Mouse (Mus musculus): ENCODE results near the gene Lat. TPM values are rescaled to one million over a fixed set of nuclear protein-coding genes. Genes with fewer than 3 reads are reported as not detected.

Gene Lat
- polyA plus RNA-seq, 1 experiment from 2014 or later, result 0.93 TPM

DNA sequence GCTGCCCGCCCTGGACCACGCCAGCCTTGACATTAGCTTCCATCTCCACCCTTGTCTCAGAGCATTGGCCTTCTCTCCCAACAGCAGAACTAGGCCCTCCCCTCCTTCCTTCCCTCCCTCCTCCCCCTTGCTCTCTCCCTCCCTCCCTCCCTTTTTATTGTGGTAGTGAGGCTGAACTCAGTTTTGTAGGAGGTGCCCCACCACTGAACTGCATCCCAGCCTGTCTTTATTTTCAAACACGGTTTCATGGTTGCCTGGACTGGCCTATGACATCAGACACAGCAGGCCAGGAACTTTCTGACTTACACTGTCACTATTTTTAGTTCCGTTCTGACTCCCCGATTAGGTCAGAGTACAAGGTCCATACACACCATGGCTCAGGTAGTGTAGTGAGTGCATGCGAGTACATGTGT, 29.2 kb downstream of the Lat start:
- peak; percentile 15 for DNase-seq (ENCODE audit: low spot score)

DNA sequence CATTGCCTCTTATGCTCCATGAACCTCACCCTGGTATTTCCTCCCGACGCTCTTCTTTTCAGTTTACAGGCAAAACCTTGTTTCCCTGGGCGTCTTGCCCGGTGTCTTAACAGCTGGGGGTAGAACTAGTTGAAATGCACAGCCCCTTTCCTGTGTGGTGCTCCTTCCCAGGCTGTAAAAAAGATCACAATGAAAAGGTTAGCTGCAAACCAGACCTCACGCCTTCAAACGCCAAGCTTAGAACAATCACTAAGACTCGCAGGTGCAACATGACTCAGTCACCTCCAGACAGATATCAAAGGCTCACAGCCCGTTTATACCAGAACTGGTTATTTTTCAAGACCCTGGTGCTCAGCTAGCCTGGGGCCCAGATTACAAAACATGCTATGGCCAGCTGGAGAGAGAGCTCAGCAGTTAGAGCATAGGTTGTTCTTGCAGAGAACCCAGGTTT, 29.8 kb downstream of the Lat start:
- Histone ChIP-seq H3K36me3 (ENCODE audit: insufficient read depth, low read length) (no peaks in the 10 kb centered on the region), H3K4me2 (ENCODE audit: low read length) (no peak overlapping the region), H3K27me3 (ENCODE audit: insufficient read depth, low read length) (no peaks in the 10 kb centered on the region), H3K9me3 (replicated peaks; ENCODE audit: low read length) (no peaks in the 10 kb centered on the region), H3K9ac (ENCODE audit: low read depth, low read length) (no peak overlapping the region), H3K4me3 (replicated peaks; ENCODE audit: low read depth, low read length) (no peak overlapping the region), H3K27ac (no peak overlapping the region), H3K4me1 (replicated peaks; ENCODE audit: insufficient read depth, low read length) (no peaks in the 10 kb centered on the region)
- ATAC-seq (replicated peaks; ENCODE audit: low FRiP score, low read depth), result no peak
- 65% methylated on average over 8 of the region's 8 CpGs for WGBS
- no peak for DNase-seq (ENCODE audit: low spot score)
- no peak for TF ChIP-seq CTCF (IDR thresholded peaks at IDR 0.05; ENCODE audit: low read depth)

More for the DNA sequence above, 29.2 kb downstream of the Lat start:
- H3K27me3 ChIP-seq (ENCODE audit: insufficient read depth, low read length), result no peaks in the 10 kb centered on the region
- 49% methylated on average over 6 of the region's 6 CpGs for WGBS
- H3K4me3 ChIP-seq (replicated peaks; ENCODE audit: low read depth, low read length), result no peak overlapping the region
- no peak for TF ChIP-seq CTCF (IDR thresholded peaks at IDR 0.05; ENCODE audit: low read depth)
- H3K4me1 ChIP-seq (replicated peaks; ENCODE audit: insufficient read depth, low read length), result no peaks in the 10 kb centered on the region
- no peak overlapping the region for H3K9ac ChIP-seq (ENCODE audit: low read depth, low read length)
- ATAC-seq (replicated peaks; ENCODE audit: low FRiP score, low read depth), result peak; percentile 59; the same call in 1 of the 2 replicates
- H3K4me2 ChIP-seq (ENCODE audit: low read length), result no peak overlapping the region
- no peak overlapping the region for H3K27ac ChIP-seq
- H3K9me3 ChIP-seq (replicated peaks; ENCODE audit: low read length), result no peaks in the 10 kb centered on the region
- no peaks in the 10 kb centered on the region for H3K36me3 ChIP-seq (ENCODE audit: insufficient read depth, low read length)

DNA sequence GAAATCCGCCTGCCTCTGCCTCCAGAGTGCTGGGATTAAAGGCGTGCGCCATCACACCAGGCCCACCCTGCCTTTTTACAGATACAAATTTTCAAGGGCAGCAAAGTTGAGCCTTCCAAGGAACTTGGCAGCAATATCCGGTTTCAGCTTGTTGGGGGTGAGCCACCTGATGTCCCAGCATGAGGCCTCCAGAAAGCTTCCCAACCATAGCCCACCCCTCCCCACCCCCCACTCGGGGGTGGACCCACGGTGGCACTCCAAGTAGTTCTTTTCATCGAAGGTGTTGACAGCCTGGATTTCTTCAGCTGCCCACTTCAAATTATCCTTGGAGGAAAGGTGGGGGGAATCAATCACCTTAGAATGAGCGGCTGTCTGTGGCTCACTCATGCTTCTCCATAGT, 30.5 kb downstream of the Lat start:
- no peaks in the 10 kb centered on the region for H3K4me1 ChIP-seq (replicated peaks; ENCODE audit: insufficient read depth, low read length)
- no peak for ATAC-seq (replicated peaks; ENCODE audit: low FRiP score, low read depth)
- no peak overlapping the region for H3K4me2 ChIP-seq (ENCODE audit: low read length)
- no peak for TF ChIP-seq CTCF (IDR thresholded peaks at IDR 0.05; ENCODE audit: low read depth)
- H3K36me3 ChIP-seq (ENCODE audit: insufficient read depth, low read length), result no peaks in the 10 kb centered on the region
- H3K4me3 ChIP-seq (replicated peaks; ENCODE audit: low read depth, low read length), result no peak overlapping the region
- no peaks in the 10 kb centered on the region for H3K9me3 ChIP-seq (replicated peaks; ENCODE audit: low read length)
- H3K27me3 ChIP-seq (ENCODE audit: insufficient read depth, low read length), result no peaks in the 10 kb centered on the region
- WGBS, result 70% methylated on average over 8 of the region's 8 CpGs
- H3K9ac ChIP-seq (ENCODE audit: low read depth, low read length), result no peak overlapping the region
- no peak overlapping the region for H3K27ac ChIP-seq
- DNase-seq (ENCODE audit: low spot score), result no peak

DNA sequence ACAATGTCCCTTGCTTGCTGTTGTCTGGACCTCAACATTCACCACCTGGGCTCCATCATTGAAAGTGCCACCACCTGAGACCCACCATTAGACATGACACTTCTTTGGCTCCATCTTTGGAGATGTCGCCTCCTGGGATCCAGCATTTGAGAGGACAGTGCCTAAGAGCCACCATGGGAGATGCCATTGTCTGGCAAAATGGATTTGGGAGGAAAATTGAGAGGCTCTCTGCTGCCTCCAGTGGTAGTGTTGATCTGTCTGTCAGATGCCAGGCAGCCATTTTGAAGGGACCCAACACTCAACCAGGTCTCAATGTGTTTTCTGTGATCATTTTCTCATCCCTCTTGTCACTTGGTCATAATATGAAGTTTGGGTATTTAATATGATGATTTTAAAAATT, 33.8 kb downstream of the Lat start:
- Histone ChIP-seq H3K36me3 (ENCODE audit: insufficient read depth, low read length) (no peaks in the 10 kb centered on the region), H3K27ac (no peak overlapping the region), H3K9me3 (replicated peaks; ENCODE audit: low read length) (no peaks in the 10 kb centered on the region), H3K4me1 (replicated peaks; ENCODE audit: insufficient read depth, low read length) (no peaks in the 10 kb centered on the region), H3K4me3 (replicated peaks; ENCODE audit: low read depth, low read length) (no peak overlapping the region), H3K4me2 (ENCODE audit: low read length) (no peak overlapping the region), H3K9ac (ENCODE audit: low read depth, low read length) (no peak overlapping the region), H3K27me3 (ENCODE audit: insufficient read depth, low read length) (no peaks in the 10 kb centered on the region)
- WGBS, result 91% methylated on average over 1 of the region's 1 CpGs
- no peak for ATAC-seq (replicated peaks; ENCODE audit: low FRiP score, low read depth)
- no peak for DNase-seq (ENCODE audit: low spot score)
- peak; percentile 49 for TF ChIP-seq CTCF (IDR thresholded peaks at IDR 0.05; ENCODE audit: low read depth)

DNA sequence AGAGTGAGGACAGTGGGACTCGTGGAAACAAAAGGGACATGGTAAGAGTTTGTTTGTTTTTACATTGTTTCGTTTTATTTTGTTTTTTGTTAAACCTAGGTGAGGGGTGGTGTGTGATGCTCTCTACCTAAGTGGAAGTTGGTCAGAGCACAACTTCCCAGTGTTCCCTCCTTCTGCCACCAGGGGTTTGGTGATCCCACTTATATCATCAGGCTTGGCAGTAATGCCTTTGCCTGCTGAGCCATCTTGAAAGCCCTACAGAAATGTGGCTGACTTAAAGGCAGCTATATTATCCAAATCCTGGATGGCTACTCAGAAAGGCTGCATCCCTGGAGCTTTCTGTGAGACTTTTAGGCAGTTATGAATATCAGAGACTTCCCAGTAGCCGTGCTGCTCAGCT, 36.7 kb downstream of the Lat start:
- Histone ChIP-seq H3K4me3 (replicated peaks; ENCODE audit: low read depth, low read length) (no peak overlapping the region), H3K27me3 (ENCODE audit: insufficient read depth, low read length) (no peaks in the 10 kb centered on the region), H3K9me3 (replicated peaks; ENCODE audit: low read length) (no peaks in the 10 kb centered on the region), H3K36me3 (ENCODE audit: insufficient read depth, low read length) (no peaks in the 10 kb centered on the region), H3K4me2 (ENCODE audit: low read length) (no peak overlapping the region), H3K27ac (no peak overlapping the region), H3K4me1 (replicated peaks; ENCODE audit: insufficient read depth, low read length) (no peaks in the 10 kb centered on the region), H3K9ac (ENCODE audit: low read depth, low read length) (no peak overlapping the region)
- ATAC-seq (replicated peaks; ENCODE audit: low FRiP score, low read depth) (no peak), DNase-seq (ENCODE audit: low spot score) (no peak)
- 75% methylated on average over 3 of the region's 3 CpGs for WGBS
- TF ChIP-seq CTCF (IDR thresholded peaks at IDR 0.05; ENCODE audit: low read depth), result no peak; the same call in 1 of the 2 replicates

DNA sequence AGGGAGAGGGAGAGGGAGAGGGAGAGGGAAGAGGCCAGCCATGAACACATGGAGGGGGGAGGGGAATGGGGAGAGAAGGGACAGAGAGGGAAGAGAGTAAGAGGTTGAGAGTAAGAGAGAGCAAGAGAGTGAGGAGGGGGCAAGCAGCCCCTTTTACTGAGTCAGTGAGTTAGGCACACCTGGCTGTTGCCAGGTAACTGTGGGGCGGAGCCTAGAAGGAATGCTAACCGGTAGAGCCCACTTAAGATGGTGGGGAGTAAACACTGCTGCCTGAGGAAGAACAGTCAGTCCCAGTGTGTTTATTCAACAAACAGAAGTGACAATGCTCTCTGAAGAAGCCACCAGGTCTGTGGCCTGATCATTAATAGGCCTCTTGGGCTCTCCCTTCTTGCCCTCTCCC, 38.7 kb downstream of the Lat start:
- H3K4me2 ChIP-seq (ENCODE audit: low read length), result no peak overlapping the region
- no peak overlapping the region for H3K27ac ChIP-seq
- WGBS, result 56% methylated on average over 2 of the region's 2 CpGs
- no peaks in the 10 kb centered on the region for H3K27me3 ChIP-seq (ENCODE audit: insufficient read depth, low read length)
- H3K36me3 ChIP-seq (ENCODE audit: insufficient read depth, low read length), result no peaks in the 10 kb centered on the region
- no peak for TF ChIP-seq CTCF (IDR thresholded peaks at IDR 0.05; ENCODE audit: low read depth)
- no peak overlapping the region for H3K4me3 ChIP-seq (replicated peaks; ENCODE audit: low read depth, low read length)
- no peak overlapping the region for H3K9ac ChIP-seq (ENCODE audit: low read depth, low read length)
- no peaks in the 10 kb centered on the region for H3K9me3 ChIP-seq (replicated peaks; ENCODE audit: low read length)
- no peaks in the 10 kb centered on the region for H3K4me1 ChIP-seq (replicated peaks; ENCODE audit: insufficient read depth, low read length)
- DNase-seq (ENCODE audit: low spot score), result no peak
- ATAC-seq (replicated peaks; ENCODE audit: low FRiP score, low read depth), result no peak

Measured in kidney, postnatal 0 days (tissue).